Mouse (Mus musculus) lung, postnatal 0 days (tissue): ENCODE measurements around the gene Jade2.

Experiments used
- CTCF ChIP-seq: IDR thresholded peaks from 2 replicates; pipeline ENCODE4 v1.5.1; 2016; ENCODE audit warnings: antibody characterized with exemption, mild to moderate bottlenecking
- EP300 ChIP-seq: IDR thresholded peaks from 2 replicates; pipeline ENCODE4 v1.6.1; 2016; ENCODE audit warnings: antibody characterized with exemption, mild to moderate bottlenecking, control low read depth

DNA sequence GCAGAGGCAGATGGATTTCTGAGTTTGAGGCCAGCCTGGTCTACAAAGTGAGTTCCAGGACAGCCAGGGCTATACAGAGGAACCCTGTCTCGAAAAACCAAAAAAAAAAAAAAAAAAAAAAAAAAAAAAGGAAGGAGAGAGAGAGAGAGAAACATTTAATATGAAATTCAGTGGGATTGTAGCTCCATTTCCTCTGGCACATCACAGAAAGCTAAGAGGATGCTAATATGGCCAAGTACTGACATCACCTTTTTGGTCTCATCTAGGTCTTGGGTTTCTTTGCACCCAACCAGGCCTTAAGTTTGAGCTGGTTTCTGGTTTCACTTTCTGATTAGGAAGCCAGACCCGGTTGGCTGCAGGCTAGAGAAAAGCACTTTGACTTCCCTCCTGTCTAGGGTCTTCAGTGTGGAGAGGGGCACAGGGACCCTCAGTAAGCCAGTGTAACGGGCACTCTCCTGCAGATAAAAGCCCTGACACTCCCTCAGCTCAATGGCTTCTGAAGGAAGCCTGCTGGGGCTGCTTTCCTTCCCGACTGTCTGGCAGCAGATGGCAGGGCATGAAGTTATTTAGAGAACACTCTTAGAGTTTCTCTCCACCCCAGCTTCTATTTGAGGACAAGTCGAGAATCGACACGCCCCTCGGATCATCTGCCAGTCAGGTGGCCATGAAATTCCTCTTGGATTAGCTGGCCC is 56.7 kb downstream of the Jade2 start:
- TF ChIP-seq CTCF (no peak), EP300 (no peak)
